Mouse (Mus musculus) stomach, postnatal 0 days (tissue): Measurements from ENCODE around the gene Dhx8.

Source experiments
- CTCF ChIP-seq: IDR thresholded peaks from 2 replicates; pipeline ENCODE4 v1.5.1; 2016; ENCODE audit warnings: antibody characterized with exemption, low read depth, mild to moderate bottlenecking, moderate library complexity
- EP300 ChIP-seq: optimal IDR thresholded peaks from 2 replicates; pipeline ENCODE3; 2016; ENCODE audit warnings: antibody characterized with exemption

GRCm38 (mm10) chr11:101815103-101816085 lies 82.7 kb downstream of the Dhx8 start:
- TF ChIP-seq CTCF: no peak
- TF ChIP-seq EP300: no peak
